In genomic region chrX:56732401-56732800, GRCm38 (mm10) we compare ENCODE assay signal across 9 mouse cellular contexts. TPM values are rescaled to one million over a fixed set of nuclear protein-coding genes. Genes with fewer than 3 reads are reported as not detected.
DNase-seq lines count a peak whose midpoint lies in the region; ATAC-seq lines count a peak whose summit lies in the region.
"Had no signal": no experiment of that assay in that cellular context is flagged by ENCODE, and none has a peak within 500 bp of the region (broad histone marks: within the 10 kb centered on the region; RNA-seq: fewer than 3 reads in every experiment).

No protein-coding gene starts in this region.

- no peaks in the 10 kb centered on the region for H3K36me3 ChIP-seq in heart, embryonic 14.5 days (ENCODE audit: control insufficient read depth, insufficient read depth, low read length)
- H3K36me3 ChIP-seq in hindbrain, embryonic 14.5 days (replicated peaks; ENCODE audit: control insufficient read depth, insufficient read depth) = no peaks in the 10 kb centered on the region
- H3K36me3 ChIP-seq in midbrain, embryonic 15.5 days (replicated peaks) = no peaks in the 10 kb centered on the region

- H3K4me2 ChIP-seq in heart, embryonic 14.5 days (ENCODE audit: low read length) = peak overlapping the region; percentile 61
- H3K4me2 ChIP-seq in hindbrain, embryonic 14.5 days (replicated peaks) = peak overlapping the region; percentile 49
- H3K4me2 ChIP-seq in midbrain, embryonic 15.5 days = peak overlapping the region; percentile 50

- no peak for DNase-seq in heart, postnatal 14 days
- no peak for DNase-seq in hindbrain, embryonic 14.5 days (ENCODE audit: low spot score)
- DNase-seq in left cerebral cortex, postnatal 25 days (ENCODE audit: low spot score in 2 of 2) = no peak
- no peak for DNase-seq in frontal cortex, postnatal 14 days (ENCODE audit: low spot score in 2 of 2)
- DNase-seq in adrenal gland, adult 2 months = no peak

- H3K9ac ChIP-seq in heart, embryonic 14.5 days (ENCODE audit: low read length) = peak overlapping the region; percentile 81
- H3K9ac ChIP-seq in hindbrain, embryonic 14.5 days = peak overlapping the region; percentile 79
- H3K9ac ChIP-seq in midbrain, embryonic 15.5 days = peak overlapping the region; percentile 76

- ATAC-seq in heart, embryonic 14.5 days (ENCODE audit: insufficient number of reproducible peaks, insufficient read depth, low FRiP score, low read depth) = no peak
- ATAC-seq in hindbrain, embryonic 14.5 days (ENCODE audit: low FRiP score) = no peak
- ATAC-seq in midbrain, embryonic 15.5 days (replicated peaks) = no peak

- no peaks in the 10 kb centered on the region for H3K9me3 ChIP-seq in heart, embryonic 14.5 days (ENCODE audit: control insufficient read depth, low read length)
- no peaks in the 10 kb centered on the region for H3K9me3 ChIP-seq in hindbrain, embryonic 14.5 days (ENCODE audit: control insufficient read depth, low read length)
- no peaks in the 10 kb centered on the region for H3K9me3 ChIP-seq in midbrain, embryonic 15.5 days

- no peaks in the 10 kb centered on the region for H3K27me3 ChIP-seq in heart, embryonic 14.5 days (ENCODE audit: control insufficient read depth, insufficient read depth, low read length)
- H3K27me3 ChIP-seq in hindbrain, embryonic 14.5 days (ENCODE audit: control insufficient read depth, insufficient read depth, low read length) = no peaks in the 10 kb centered on the region
- no peaks in the 10 kb centered on the region for H3K27me3 ChIP-seq in midbrain, embryonic 15.5 days (replicated peaks)

- 21% methylated on average over 3 of the region's 3 CpGs for WGBS in heart, embryonic 14.5 days
- 14% methylated on average over 3 of the region's 3 CpGs for WGBS in hindbrain, embryonic 14.5 days
- 7% methylated on average over 3 of the region's 3 CpGs for WGBS in midbrain, embryonic 15.5 days

- H3K27ac ChIP-seq in heart, embryonic 14.5 days (replicated peaks in 1 of 2; ENCODE audit: control insufficient read depth in 1 of 2, insufficient read depth in 1 of 2, low read depth in 2 of 2, low read length in 2 of 2) = peak overlapping the region in 1 of 2 experiments; percentile 41; a peak in 2 of 4 replicates
- no peak overlapping the region for H3K27ac ChIP-seq in brown adipose tissue, adult 24 weeks (replicated peaks; ENCODE audit: low read depth, low read length)
- peak overlapping the region; percentile 87; the same call in 1 of the 2 replicates for H3K27ac ChIP-seq in hindbrain, embryonic 14.5 days
- H3K27ac ChIP-seq in midbrain, embryonic 15.5 days = peak overlapping the region; percentile 89

- H3K4me3 ChIP-seq in heart, embryonic 14.5 days (ENCODE audit: control insufficient read depth in 1 of 2, insufficient read depth in 1 of 2, low read depth in 1 of 2, low read length in 2 of 2) = peak overlapping the region; percentile 61 to 82
- H3K4me3 ChIP-seq in brown adipose tissue, adult 24 weeks (ENCODE audit: insufficient read depth, low read depth, low read length) = peak overlapping the region; percentile 65
- peak overlapping the region; percentile 58 for H3K4me3 ChIP-seq in hindbrain, embryonic 14.5 days (replicated peaks; ENCODE audit: low read length)
- peak overlapping the region; percentile 65 for H3K4me3 ChIP-seq in midbrain, embryonic 15.5 days

- peaks cover 5 to 16% of the 10 kb centered on the region in 2 experiments; a peak in 3 of 4 replicates for H3K4me1 ChIP-seq in heart, embryonic 14.5 days (ENCODE audit: control insufficient read depth in 2 of 2, insufficient read depth in 2 of 2, low read length in 2 of 2)
- no peaks in the 10 kb centered on the region for H3K4me1 ChIP-seq in brown adipose tissue, adult 24 weeks (ENCODE audit: control insufficient read depth, insufficient read depth, insufficient read length, low read length)
- peaks cover 3% of the 10 kb centered on the region; the same call in 1 of the 2 replicates for H3K4me1 ChIP-seq in hindbrain, embryonic 14.5 days (replicated peaks; ENCODE audit: control insufficient read depth, insufficient read depth, low read length)
- H3K4me1 ChIP-seq in midbrain, embryonic 15.5 days = peaks cover 4% of the 10 kb centered on the region; the same call in 1 of the 2 replicates

- intact Hi-C loops in heart, postnatal 14 days (cut with DNase I) = loop anchor here (5.0 kb wide), 2 partner anchors 65 to 80 kb away; no protein-coding TSS in a partner anchor
- intact Hi-C loops in left cerebral cortex, postnatal 25 days (cut with DNase I) = loop anchor here (5.0 kb wide), 2 partner anchors 65 to 135 kb away; partner anchors contain the start of gene Mmgt1

RNA-seq across cellular contexts. Expression of gene Fhl1, which starts 0.8 kb away (rescaled TPM):
- polyA plus RNA-seq in heart, embryonic 14.5 days (2014; fragmentation: Nextera tagmentation; extraction: Ambion mirVana) = 203 and 211 TPM in 2 replicates
- 100 to 1,000 TPM in 1 of 2 experiments, 10 to 100 TPM in 1; 98.3 to 107 TPM for total RNA-seq in heart, postnatal 14 days (2021)
- 160 and 164 TPM in 2 replicates for polyA plus RNA-seq in brown adipose tissue, adult 24 weeks (2012; ENCODE audit: insufficient read depth, insufficient read length, missing spikeins)
- polyA plus RNA-seq in hindbrain, embryonic 14.5 days (2014; fragmentation: Nextera tagmentation; extraction: Ambion mirVana) = 192 and 215 TPM in 2 replicates
- 172 and 177 TPM in 2 replicates for polyA plus RNA-seq in midbrain, embryonic 15.5 days (2015; fragmentation: Nextera tagmentation; extraction: Ambion mirVana)
- total RNA-seq in left cerebral cortex, postnatal 25 days (2021) = 10 to 100 TPM; 98.4 to 99.2 TPM
- total RNA-seq in adrenal gland, adult 2 months (2021) = 10 to 100 TPM; 27.9 to 59.4 TPM
- 31.5 and 35.3 TPM in 2 replicates for polyA plus RNA-seq in adrenal gland, adult 2 months (2012; rRNA removed)
- total RNA-seq: MEL had no signal
